Mouse (Mus musculus) right cerebral cortex, postnatal 4 days (tissue): ENCODE measurements around the gene Tjp3.

Source experiments
- DNase-seq: peaks from one replicate; pipeline ENCODE4 v3.0.0-alpha.2; 2022

Gene Tjp3

DNA sequence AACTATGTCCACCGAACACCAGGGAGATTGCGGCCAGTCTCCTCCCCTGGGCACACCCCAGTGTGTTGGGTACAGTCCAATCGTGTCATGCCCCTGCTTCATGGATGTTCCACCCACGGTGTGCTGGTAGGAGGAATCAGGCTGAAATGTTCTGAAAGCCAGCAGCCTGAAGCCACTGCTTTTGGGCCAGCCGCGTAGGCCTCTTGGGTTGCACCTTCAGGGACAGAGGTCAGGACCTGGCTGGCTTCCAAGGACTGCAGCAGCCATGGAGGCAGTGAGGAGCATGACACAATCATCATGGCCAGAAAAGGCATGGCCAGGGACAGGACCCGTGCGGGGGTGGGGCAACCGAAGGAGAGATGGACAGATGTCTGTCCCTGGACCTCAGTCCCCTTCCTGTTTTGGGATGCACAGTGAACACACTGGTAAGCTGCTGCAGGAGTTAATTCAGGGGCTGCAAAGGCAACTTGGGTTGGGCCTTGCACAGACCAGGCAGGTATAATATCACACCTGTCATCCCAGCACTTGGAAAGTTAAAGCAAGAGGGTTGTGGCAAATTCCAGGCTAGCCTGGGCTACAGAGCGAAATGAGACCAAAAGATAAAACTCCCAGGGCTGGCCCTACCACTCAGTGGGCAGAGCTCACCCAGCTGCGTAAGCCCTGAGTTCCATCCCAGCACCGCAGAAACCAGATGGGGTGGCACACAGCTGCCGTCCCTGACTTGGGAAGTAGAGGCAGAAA, 27.4 kb upstream of the Tjp3 start:
- DNase-seq, result peak; percentile 55

DNA sequence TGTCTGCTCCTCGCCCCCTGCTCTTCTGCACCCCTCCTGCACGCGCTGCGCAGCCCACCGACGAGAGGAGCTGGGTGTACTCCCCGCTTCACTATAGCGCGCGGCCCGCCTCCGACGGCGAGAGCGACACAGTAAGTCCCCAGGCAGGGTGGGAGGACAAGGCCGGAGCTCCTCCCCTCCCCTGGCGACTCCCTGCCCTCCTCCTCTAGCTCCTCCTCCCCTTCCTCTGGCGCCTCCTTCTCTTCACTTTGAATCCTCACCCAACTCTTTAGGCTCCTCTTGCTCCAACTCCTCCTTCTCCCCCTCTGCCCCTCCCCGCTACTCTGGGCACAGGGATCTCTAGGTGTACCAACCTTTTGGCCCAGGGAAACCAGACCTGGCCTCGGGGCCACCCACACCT, 25.9 kb upstream of the Tjp3 start:
- no peak for DNase-seq

GRCm38 (mm10) chr10:81316338-81317060, 25.1 kb upstream of the Tjp3 start:
- no peak for DNase-seq

GRCm38 (mm10) chr10:81315587-81315986, 24.2 kb upstream of the Tjp3 start:
- no peak for DNase-seq

DNA sequence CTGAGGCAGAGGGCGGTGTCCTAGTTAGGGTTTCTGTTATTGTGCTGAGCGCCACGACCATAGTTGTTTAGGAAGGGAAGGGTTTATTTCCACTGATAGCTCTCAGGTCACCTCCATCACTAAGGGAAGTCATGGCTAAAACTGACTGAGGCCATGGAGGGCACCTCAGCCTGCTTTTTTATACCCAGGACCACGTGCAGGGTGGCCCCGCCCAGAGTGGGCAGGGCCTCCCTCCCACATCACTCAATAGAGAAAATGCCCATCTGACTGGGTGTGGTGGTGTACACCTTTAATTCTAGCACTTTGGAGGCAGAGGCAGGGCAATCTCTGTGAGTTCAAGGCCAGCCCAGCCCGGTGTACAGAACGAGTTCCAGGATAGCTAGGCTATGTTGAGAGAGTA, 22.8 kb upstream of the Tjp3 start:
- no peak for DNase-seq

GRCm38 (mm10) chr10:81313581-81313980, 22.2 kb upstream of the Tjp3 start:
- DNase-seq, result no peak

- DNase-seq, result no peak
Measured at GRCm38 (mm10) chr10:81309571-81309970, 18.2 kb upstream of the Tjp3 start.

- no peak for DNase-seq
Measured at GRCm38 (mm10) chr10:81306837-81307682, 15.7 kb upstream of the Tjp3 start.

DNA sequence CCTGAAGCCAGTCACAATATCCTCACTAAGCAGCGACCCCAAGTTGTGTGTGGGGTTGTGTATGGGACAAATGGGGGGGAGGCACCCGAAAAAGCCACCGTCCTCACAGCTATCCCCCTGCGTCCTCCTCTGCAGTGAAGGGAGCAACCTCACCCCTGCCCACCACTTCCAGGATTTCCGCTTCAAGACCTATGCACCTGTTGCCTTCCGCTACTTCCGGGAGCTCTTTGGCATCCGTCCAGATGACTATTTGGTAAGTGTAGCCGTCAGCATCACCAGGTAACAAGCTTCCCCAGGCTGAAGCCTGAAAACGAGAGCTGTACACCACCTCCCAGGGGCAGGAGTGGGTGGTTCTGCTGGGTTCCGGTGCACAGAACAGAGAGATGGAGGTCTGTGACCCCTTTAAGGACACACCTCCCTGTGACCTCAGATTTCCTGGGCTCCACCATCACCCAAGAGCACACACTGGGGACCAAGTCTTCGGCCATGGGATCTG, 14.8 kb upstream of the Tjp3 start:
- no peak for DNase-seq

DNA sequence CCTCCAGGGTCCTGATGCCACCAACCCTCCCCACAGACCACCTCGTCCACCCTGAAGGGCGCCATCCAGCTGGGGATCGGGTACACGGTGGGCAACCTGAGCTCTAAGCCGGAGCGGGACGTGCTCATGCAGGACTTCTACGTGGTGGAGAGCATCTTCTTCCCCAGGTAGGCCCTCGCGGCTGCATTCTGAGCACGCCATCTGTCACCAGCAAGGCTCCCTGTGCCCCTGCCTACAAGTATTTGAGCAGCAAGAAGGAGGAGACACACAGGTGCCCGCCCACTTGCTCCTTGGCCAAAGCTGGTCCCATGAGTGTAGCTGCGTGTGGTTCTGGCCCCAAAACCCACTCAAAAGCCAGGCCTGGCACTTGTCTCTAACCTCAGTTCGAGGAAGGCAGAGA, 14.3 kb upstream of the Tjp3 start:
- DNase-seq, result no peak

DNA sequence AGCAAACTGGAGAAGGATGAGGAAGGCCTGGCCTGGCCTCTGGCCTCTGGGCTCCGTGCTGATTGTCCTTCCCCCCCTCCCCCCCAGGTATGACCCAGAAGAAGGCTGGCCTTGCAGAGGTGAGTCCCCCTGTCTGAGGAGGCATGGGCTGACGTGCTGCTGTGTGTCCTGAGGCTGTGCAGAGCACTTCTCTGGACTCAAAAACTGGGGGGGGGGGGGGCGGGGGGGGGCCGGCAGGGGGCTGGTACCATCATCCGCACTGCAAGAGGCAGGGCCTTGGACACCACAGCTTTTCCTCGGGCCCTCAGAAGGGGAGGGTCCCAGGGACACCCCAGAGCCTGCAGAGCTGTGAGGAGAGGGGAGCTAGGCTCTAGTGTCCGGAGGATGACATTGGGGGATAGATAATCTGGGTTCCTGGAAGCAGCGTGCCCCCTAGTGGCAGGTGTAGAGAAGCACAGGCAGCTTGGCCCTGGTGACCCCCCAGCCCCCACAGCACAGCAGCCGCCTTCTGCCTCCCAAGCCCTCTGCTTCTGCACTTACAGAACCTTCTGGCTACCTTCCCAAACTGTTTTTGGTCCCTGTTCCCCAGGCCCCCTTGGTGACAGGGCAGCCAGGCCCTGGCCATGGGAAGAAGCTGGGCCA, 13.3 kb upstream of the Tjp3 start:
- peak; percentile 44 for DNase-seq

- DNase-seq, result no peak
Measured at GRCm38 (mm10) chr10:81303761-81304160, 12.4 kb upstream of the Tjp3 start.

DNA sequence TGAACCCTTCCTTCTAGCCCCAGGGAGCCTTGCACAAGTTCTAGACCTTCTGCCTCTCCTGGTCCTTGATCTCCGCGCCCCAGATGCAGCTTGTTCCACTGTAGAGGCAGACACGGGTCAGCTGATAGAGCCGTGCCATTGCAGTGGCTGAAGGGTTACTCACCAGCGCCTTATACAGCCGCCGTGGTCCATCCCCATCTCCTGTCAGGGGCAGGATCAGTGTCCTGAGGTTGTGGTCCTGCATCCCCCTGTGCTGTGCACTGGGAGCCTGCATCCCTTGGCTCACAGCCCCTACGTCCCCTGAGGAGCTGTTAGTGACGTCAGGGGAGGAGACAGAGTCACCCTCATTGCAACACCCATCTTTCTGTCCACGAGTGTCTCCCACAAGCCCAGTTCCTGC, 11.9 kb upstream of the Tjp3 start:
- DNase-seq, result no peak

DNA sequence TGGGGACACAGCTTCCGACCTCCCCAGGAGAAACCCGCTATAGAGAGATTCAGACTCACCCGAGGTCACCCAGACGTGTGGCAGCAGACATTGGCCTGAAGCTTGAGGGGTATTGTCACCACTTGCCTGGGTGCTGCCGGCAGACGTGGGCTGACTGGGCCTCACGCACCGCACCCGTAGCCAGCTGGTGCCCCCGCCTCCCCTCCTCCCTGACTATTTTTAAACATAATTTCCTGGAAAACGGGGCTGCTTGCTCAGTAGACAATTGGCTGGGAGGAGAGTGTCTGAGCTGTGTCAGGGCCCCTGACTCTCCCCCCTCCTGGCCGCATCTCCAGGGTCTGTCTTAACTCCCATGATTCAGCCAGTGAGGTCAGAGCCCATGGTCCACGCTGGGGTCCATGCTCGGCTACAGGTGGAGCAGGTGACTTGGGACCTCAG, 11.4 kb upstream of the Tjp3 start:
- no peak for DNase-seq

- no peak for DNase-seq
Measured at GRCm38 (mm10) chr10:81302288-81302687, 10.9 kb upstream of the Tjp3 start.

DNA sequence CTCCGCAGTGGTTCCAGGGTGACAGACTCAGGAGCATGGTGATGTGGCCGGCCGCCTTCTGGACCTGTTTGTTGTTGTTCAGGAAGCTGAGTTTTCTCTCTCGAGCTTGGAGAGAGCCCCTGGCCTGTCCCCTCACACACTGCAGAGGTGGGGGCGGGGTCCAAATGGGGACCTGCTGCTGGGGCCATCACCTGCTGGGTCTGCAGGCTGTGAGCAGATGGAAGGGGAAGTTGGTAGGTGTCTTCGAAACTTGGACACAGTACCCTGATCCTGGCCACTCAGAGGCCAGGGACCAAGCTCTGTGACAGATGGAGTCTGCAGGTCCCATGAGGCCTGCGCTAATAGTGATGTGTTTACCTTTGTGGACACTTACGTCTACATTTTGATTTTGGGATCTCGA, 9.9 kb upstream of the Tjp3 start:
- DNase-seq, result no peak

DNA sequence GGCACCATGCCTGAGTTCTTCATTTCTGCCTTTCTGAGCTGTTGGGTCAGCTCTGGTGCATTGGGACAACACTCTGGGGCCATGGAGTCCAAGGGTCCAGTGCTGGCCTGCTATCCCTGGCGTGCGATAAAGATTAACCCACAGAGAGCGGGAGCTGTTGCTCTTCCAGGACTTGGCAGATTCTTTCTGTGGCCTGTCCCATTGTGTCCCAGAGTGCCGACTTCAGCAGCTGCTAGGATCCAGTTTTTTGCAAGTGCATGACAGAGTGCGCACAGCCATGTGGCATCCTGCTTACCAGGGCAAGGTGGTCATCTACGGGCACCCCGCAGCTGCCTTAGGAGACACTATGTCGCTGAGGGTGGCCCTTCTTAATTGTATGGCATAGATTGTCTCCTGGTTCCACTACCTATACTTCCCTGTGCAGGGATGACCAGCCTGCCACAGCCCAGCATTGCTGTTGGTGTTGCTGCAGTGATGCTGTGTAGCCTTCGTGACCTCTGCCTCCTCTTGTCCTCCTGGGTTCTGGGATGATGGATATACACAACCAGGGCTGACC, 9.0 kb upstream of the Tjp3 start:
- DNase-seq, result no peak

DNA sequence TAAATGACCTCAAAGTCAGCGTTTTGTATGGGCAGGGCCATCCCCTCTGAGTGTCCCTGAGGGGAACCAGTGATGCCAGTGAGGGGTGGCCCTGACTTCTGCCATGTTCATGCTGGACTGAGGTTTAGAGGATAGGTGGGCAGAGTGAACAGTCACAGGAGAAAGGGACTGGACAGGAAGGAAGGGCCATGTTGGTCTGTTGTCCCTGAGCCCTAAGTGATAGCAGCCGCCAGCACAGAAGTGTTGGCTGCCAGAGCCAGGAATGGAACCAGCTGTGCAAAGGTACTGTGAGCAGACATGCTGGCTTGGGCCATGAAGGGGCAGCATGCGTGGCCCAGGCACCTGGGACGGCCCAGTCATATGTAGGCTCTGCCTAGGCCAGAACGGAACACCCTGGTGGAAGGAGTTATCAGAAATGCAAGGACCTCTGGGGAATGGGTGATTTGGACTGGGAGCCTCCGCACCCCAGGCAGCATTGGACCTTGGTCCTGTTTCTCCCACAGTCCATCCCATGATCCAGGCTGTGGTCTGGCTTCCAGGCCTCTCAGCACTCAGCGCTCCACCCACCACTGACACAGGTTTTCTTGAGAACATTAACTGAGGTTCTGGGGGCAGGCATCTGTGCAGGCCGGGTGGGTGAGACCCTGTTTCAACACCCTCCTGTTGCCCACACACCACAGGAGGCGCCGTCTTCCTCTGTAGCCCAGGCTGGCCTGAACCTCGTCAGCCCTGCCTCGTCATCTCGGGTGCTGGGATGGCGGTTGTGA, 8.4 kb upstream of the Tjp3 start:
- DNase-seq, result no peak

GRCm38 (mm10) chr10:81298369-81299100, 7.2 kb upstream of the Tjp3 start:
- DNase-seq, result no peak

- DNase-seq, result no peak
Measured at GRCm38 (mm10) chr10:81297845-81298244, 6.5 kb upstream of the Tjp3 start.

GRCm38 (mm10) chr10:81297246-81297645, 5.9 kb upstream of the Tjp3 start:
- no peak for DNase-seq
